Mouse (Mus musculus) ES-E14 (cell line): ENCODE data around the gene Pdpn. TPM values are rescaled to one million over a fixed set of nuclear protein-coding genes. Genes with fewer than 3 reads are reported as not detected.

Source experiments
- DNase-seq: peaks from one replicate; pipeline ENCODE4 v3.0.0-alpha.2; 2013; ENCODE audit warnings: low read depth, low spot score
- H3K27ac ChIP-seq: 2 replicates; pipeline ENCODE4 v1.5.1; 2012; ENCODE audit warnings: low read depth, mild to moderate bottlenecking, low read length, moderate library complexity, mixed read lengths; ENCODE audit not compliant: poor library complexity, insufficient read depth, severe bottlenecking
- H3K36me3 ChIP-seq: 2 replicates; pipeline ENCODE4 v1.6.1; 2012; ENCODE audit warnings: mild to moderate bottlenecking, low read length, moderate library complexity, mixed read lengths; ENCODE audit not compliant: control insufficient read depth, poor library complexity, insufficient read depth, severe bottlenecking
- H3K4me1 ChIP-seq, 2 experiments: fragments of 150-350 bp in 1 of 2; sonication (generic) in 1 of 2; 2 replicates each; pipeline ENCODE4 v1.6.1; 2012; ENCODE audit warnings: low read length in 2 of 2, mild to moderate bottlenecking in 1 of 2, mixed read lengths in 1 of 2; ENCODE audit not compliant: control insufficient read depth in 2 of 2, insufficient read depth in 2 of 2, poor library complexity in 1 of 2
- H3K4me3 ChIP-seq, 2 experiments: fragments of 150-350 bp in 1 of 2; sonication (generic) in 1 of 2; 2 replicates each; pipeline ENCODE4 v1.5.1; 2012; ENCODE audit warnings: low read length in 2 of 2, low read depth in 1 of 2, mild to moderate bottlenecking in 1 of 2, mixed read lengths in 1 of 2; ENCODE audit not compliant: insufficient read depth in 1 of 2, poor library complexity in 1 of 2, severe bottlenecking in 1 of 2
- H3K9ac ChIP-seq: 2 replicates; pipeline ENCODE4 v1.6.1; 2012; ENCODE audit warnings: low read depth, mild to moderate bottlenecking, low read length, mixed read lengths; ENCODE audit not compliant: poor library complexity, insufficient read depth, severe bottlenecking
- H3K9me3 ChIP-seq: fragments of 150-350 bp; sonication (generic); 2 replicates; pipeline ENCODE4 v1.6.1; 2012; ENCODE audit warnings: low read depth, mild to moderate bottlenecking, low read length; ENCODE audit not compliant: control insufficient read depth, insufficient read depth
- CHD2 ChIP-seq: IDR thresholded peaks from 2 replicates; pipeline ENCODE4 v1.6.1; 2014; ENCODE audit warnings: mild to moderate bottlenecking, low read depth, low read length, inconsistent platforms
- HCFC1 ChIP-seq: IDR thresholded peaks from 2 replicates; pipeline ENCODE4 v1.6.1; 2012; ENCODE audit warnings: low read length, inconsistent platforms, borderline replicate concordance; ENCODE audit not compliant: insufficient read depth
- MAFK ChIP-seq: IDR thresholded peaks from 2 replicates; pipeline ENCODE4 v1.6.1; 2014; ENCODE audit warnings: mild to moderate bottlenecking, low read depth, low read length, inconsistent platforms; ENCODE audit not compliant: insufficient read depth
- ZC3H11A ChIP-seq: IDR thresholded peaks from 2 replicates; pipeline ENCODE4 v1.6.1; 2012; ENCODE audit warnings: low read depth, mild to moderate bottlenecking, inconsistent platforms, low read length, borderline replicate concordance
- ZNF384 ChIP-seq: IDR thresholded peaks from 2 replicates; pipeline ENCODE4 v1.6.1; 2012; ENCODE audit warnings: low read depth, low read length, inconsistent platforms
- in situ Hi-C, 2 experiments: fragments of 600-800 bp; cut with MboI; formaldehyde crosslinking; loops; one replicate each; pipeline ENCODE4 v1.15.1; 2025; ENCODE audit warnings: low sequenced_read_pairs in 2 of 2, inconsistent platforms in 1 of 2; ENCODE audit not compliant: unreplicated experiment in 2 of 2
- total RNA-seq: library from RNA; depleted of rRNA; stranded (reverse); fragments of 300-350 nt; gene quantifications from 2 replicates; pipeline ENCODE4 v1.2.3, GENCODE M21; 2012

The Pdpn gene
- total RNA-seq, 1 experiment: 21.7 TPM

GRCm38 (mm10) chr4:143339808-143340207, 40.4 kb upstream of the Pdpn start:
- H3K36me3 ChIP-seq: no peaks in the 10 kb centered on the region
- TF ChIP-seq ZC3H11A: no peak
- no peak for TF ChIP-seq MAFK
- no peak for TF ChIP-seq HCFC1
- no peak for TF ChIP-seq CHD2
- TF ChIP-seq ZNF384: no peak
- no peak for DNase-seq
- no peak overlapping the region for H3K27ac ChIP-seq
- H3K9ac ChIP-seq: no peak overlapping the region
- no peak overlapping the region for H3K4me3 ChIP-seq
- H3K9me3 ChIP-seq: no peaks in the 10 kb centered on the region
- H3K4me1 ChIP-seq: peaks cover 2 to 6% of the 10 kb centered on the region in 2 experiments; a peak in 1 of 4 replicates
- in situ Hi-C loops: no loop called here

GRCm38 (mm10) chr4:143336096-143336495, 36.7 kb upstream of the Pdpn start:
- TF ChIP-seq CHD2 (no peak), ZC3H11A (no peak)
- Histone ChIP-seq H3K4me3 (no peak overlapping the region), H3K9me3 (no peaks in the 10 kb centered on the region), H3K9ac (no peak overlapping the region), H3K27ac (no peak overlapping the region), H3K4me1 (peaks cover 2 to 6% of the 10 kb centered on the region in 2 experiments; a peak in 1 of 4 replicates), H3K36me3 (no peaks in the 10 kb centered on the region)
- in situ Hi-C loops: no loop called here
- no peak for DNase-seq

DNA sequence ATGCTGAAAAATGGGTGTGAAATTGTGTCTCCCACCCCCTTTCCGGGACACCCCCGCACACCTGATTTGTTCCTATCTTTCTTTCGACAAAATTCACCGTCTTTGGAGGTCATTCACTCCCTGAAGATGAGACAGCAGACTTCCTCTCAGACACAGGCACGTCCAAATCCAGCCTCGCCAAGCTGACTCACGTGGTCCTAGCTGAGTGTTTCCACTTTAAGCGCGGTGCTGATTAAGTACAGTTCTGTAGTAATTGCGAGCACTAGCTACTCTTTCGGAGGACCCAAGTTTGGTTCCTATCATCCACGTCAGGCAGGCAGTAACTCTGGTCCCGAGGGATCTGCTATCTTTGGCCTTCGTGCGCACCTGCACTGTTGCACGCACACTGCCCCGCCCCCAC, 35.6 kb upstream of the Pdpn start:
- H3K36me3 ChIP-seq: no peaks in the 10 kb centered on the region
- in situ Hi-C loops: no loop called here
- H3K4me3 ChIP-seq: no peak overlapping the region
- H3K9ac ChIP-seq: no peak overlapping the region
- peaks cover 2 to 9% of the 10 kb centered on the region in 2 experiments; a peak in 1 of 4 replicates for H3K4me1 ChIP-seq
- H3K9me3 ChIP-seq: no peaks in the 10 kb centered on the region
- H3K27ac ChIP-seq: no peak overlapping the region
- no peak for TF ChIP-seq CHD2
- TF ChIP-seq HCFC1: no peak
- TF ChIP-seq ZNF384: no peak
- no peak for TF ChIP-seq MAFK
- no peak for TF ChIP-seq ZC3H11A
- no peak for DNase-seq

- H3K9me3 ChIP-seq: no peaks in the 10 kb centered on the region
- no peak overlapping the region for H3K27ac ChIP-seq
- H3K4me3 ChIP-seq: no peak overlapping the region
- in situ Hi-C loops: no loop called here
- peaks cover 2 to 9% of the 10 kb centered on the region in 2 experiments; a peak in 1 of 4 replicates for H3K4me1 ChIP-seq
- TF ChIP-seq HCFC1: no peak
- no peak for TF ChIP-seq CHD2
- no peak for TF ChIP-seq MAFK
- no peak for TF ChIP-seq ZC3H11A
- TF ChIP-seq ZNF384: no peak
- no peak for DNase-seq
- no peak overlapping the region for H3K9ac ChIP-seq
- no peaks in the 10 kb centered on the region for H3K36me3 ChIP-seq
Measured at GRCm38 (mm10) chr4:143334145-143334544, 34.8 kb upstream of the Pdpn start.

- H3K36me3 ChIP-seq: no peaks in the 10 kb centered on the region
Measured at GRCm38 (mm10) chr4:143331787-143332186, 32.4 kb upstream of the Pdpn start.

More at GRCm38 (mm10) chr4:143331787-143332186, 32.4 kb upstream of the Pdpn start:
- Histone ChIP-seq H3K4me3 (no peak overlapping the region), H3K9me3 (no peaks in the 10 kb centered on the region), H3K9ac (no peak overlapping the region), H3K4me1 (peaks cover 2 to 11% of the 10 kb centered on the region in 2 experiments; a peak in 1 of 4 replicates), H3K27ac (no peak overlapping the region)
- no peak for DNase-seq
- TF ChIP-seq MAFK: no peak
- no peak for TF ChIP-seq HCFC1
- TF ChIP-seq CHD2: no peak
- no peak for TF ChIP-seq ZC3H11A
- no peak for TF ChIP-seq ZNF384
- in situ Hi-C loops: no loop called here
